Mouse (Mus musculus) C2C12 (cell line): ENCODE results near the gene Timm13.

ENCODE experiments used
- CEBPB ChIP-seq: IDR thresholded peaks from one replicate; pipeline ENCODE4 v1.6.1; 2011; ENCODE audit warnings: low read depth, mild to moderate bottlenecking, control low read depth, moderate library complexity
- CTCF ChIP-seq: IDR thresholded peaks from one replicate; pipeline ENCODE4 v1.5.1; 2011; ENCODE audit not compliant: control insufficient read depth, insufficient read depth, insufficient read length
- FOSL1 ChIP-seq: IDR thresholded peaks from one replicate; pipeline ENCODE4 v1.8.0; 2011; ENCODE audit warnings: mild to moderate bottlenecking, low read length; ENCODE audit not compliant: poor library complexity, insufficient read depth, severe bottlenecking
- MAX ChIP-seq: IDR thresholded peaks from one replicate; pipeline ENCODE4 v1.6.1; 2011; ENCODE audit warnings: mild to moderate bottlenecking, control low read depth
- USF1 ChIP-seq: IDR thresholded peaks from one replicate; pipeline ENCODE4 v1.6.1; 2011; ENCODE audit warnings: low read depth, mild to moderate bottlenecking, control low read depth, moderate library complexity

DNA sequence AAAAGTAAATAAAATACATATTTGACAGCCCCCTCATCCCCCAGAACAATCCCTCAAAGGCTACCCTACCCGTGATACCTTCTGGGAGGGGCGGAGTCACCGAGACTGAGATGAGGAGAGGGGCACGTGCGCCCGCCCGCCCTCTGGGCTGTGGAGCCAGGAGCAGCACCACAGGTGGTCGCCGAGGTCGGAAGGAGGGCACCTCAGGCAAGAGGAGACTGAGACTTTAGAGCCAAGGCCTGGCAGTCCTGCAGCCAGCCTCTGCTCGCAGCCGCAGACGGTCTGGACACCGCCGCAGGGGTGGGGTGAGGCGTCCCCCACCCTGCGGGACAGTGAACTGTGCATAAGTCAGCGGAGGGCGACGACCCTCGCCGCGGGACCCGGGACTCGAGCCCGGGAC, 30.9 kb upstream of the Timm13 start:
- no peak for TF ChIP-seq CTCF
- no peak for TF ChIP-seq USF1
- no peak for TF ChIP-seq FOSL1
- TF ChIP-seq CEBPB = no peak
- no peak for TF ChIP-seq MAX
